Mouse (Mus musculus): Measurements from ENCODE around the gene Dusp1. TPM values are rescaled to one million over a fixed set of nuclear protein-coding genes. Genes with fewer than 3 reads are reported as not detected.

Gene Dusp1
- polyA plus RNA-seq, 1 experiment from 2014 or later: 21.7 TPM

GRCm38 (mm10) chr17:26582297-26582696 lies 20.4 kb upstream of the Dusp1 start:
- peaks cover 96% of the 10 kb centered on the region for H3K36me3 ChIP-seq
- WGBS: 94% methylated on average over 5 of the region's 5 CpGs
- H3K27ac ChIP-seq (replicated peaks): no peak overlapping the region
- DNase-seq (ENCODE audit: low spot score): no peak
- no peak overlapping the region for H3K4me3 ChIP-seq
- no peaks in the 10 kb centered on the region for H3K27me3 ChIP-seq (ENCODE audit: low read depth, poor library complexity, severe bottlenecking)
- H3K4me1 ChIP-seq: peaks cover 17% of the 10 kb centered on the region
- H3K9me3 ChIP-seq (replicated peaks): no peaks in the 10 kb centered on the region

- peaks cover 97% of the 10 kb centered on the region for H3K36me3 ChIP-seq
Observed at GRCm38 (mm10) chr17:26580873-26581401, 19.0 kb upstream of the Dusp1 start.

GRCm38 (mm10) chr17:26579396-26579795 lies 17.5 kb upstream of the Dusp1 start:
- peaks cover 99% of the 10 kb centered on the region for H3K36me3 ChIP-seq
- H3K4me1 ChIP-seq: peaks cover 12% of the 10 kb centered on the region
- H3K9me3 ChIP-seq (replicated peaks): no peaks in the 10 kb centered on the region
- 92% methylated on average over 6 of the region's 6 CpGs for WGBS
- no peak overlapping the region for H3K4me3 ChIP-seq
- no peak overlapping the region for H3K27ac ChIP-seq (replicated peaks)
- no peaks in the 10 kb centered on the region for H3K27me3 ChIP-seq (ENCODE audit: low read depth, poor library complexity, severe bottlenecking)
- no peak for DNase-seq (ENCODE audit: low spot score)

More at GRCm38 (mm10) chr17:26580873-26581401, 19.0 kb upstream of the Dusp1 start:
- Histone ChIP-seq H3K4me3 (no peak overlapping the region), H3K4me1 (peaks cover 17% of the 10 kb centered on the region), H3K9me3 (replicated peaks) (no peaks in the 10 kb centered on the region), H3K27me3 (ENCODE audit: low read depth, poor library complexity, severe bottlenecking) (no peaks in the 10 kb centered on the region), H3K27ac (replicated peaks) (no peak overlapping the region)
- WGBS: 97% methylated on average over 3 of the region's 3 CpGs
- DNase-seq (ENCODE audit: low spot score): no peak

GRCm38 (mm10) chr17:26578771-26579170 lies 16.8 kb upstream of the Dusp1 start:
- H3K36me3 ChIP-seq: peaks cover 97% of the 10 kb centered on the region

GRCm38 (mm10) chr17:26578162-26578561 lies 16.2 kb upstream of the Dusp1 start:
- DNase-seq (ENCODE audit: low spot score): no peak
- Histone ChIP-seq H3K9me3 (replicated peaks) (no peaks in the 10 kb centered on the region), H3K4me3 (no peak overlapping the region), H3K27me3 (ENCODE audit: low read depth, poor library complexity, severe bottlenecking) (no peaks in the 10 kb centered on the region), H3K36me3 (peaks cover 91% of the 10 kb centered on the region), H3K27ac (replicated peaks) (no peak overlapping the region), H3K4me1 (peaks cover under 1% of the 10 kb centered on the region; the same call in 1 of the 2 replicates)
- 96% methylated on average over 7 of the region's 7 CpGs for WGBS

More at GRCm38 (mm10) chr17:26578771-26579170, 16.8 kb upstream of the Dusp1 start:
- peaks cover 6% of the 10 kb centered on the region for H3K4me1 ChIP-seq
- no peak for DNase-seq (ENCODE audit: low spot score)
- no peaks in the 10 kb centered on the region for H3K27me3 ChIP-seq (ENCODE audit: low read depth, poor library complexity, severe bottlenecking)
- no peak overlapping the region for H3K4me3 ChIP-seq
- 95% methylated on average over 11 of the region's 11 CpGs for WGBS
- no peaks in the 10 kb centered on the region for H3K9me3 ChIP-seq (replicated peaks)
- H3K27ac ChIP-seq (replicated peaks): no peak overlapping the region

GRCm38 (mm10) chr17:26577309-26577708 lies 15.4 kb upstream of the Dusp1 start:
- H3K4me3 ChIP-seq: no peak overlapping the region
- peaks cover 88% of the 10 kb centered on the region for H3K36me3 ChIP-seq
- no peaks in the 10 kb centered on the region for H3K27me3 ChIP-seq (ENCODE audit: low read depth, poor library complexity, severe bottlenecking)
- no peak overlapping the region for H3K27ac ChIP-seq (replicated peaks)
- H3K4me1 ChIP-seq: no peaks in the 10 kb centered on the region
- H3K9me3 ChIP-seq (replicated peaks): no peaks in the 10 kb centered on the region
- no peak for DNase-seq (ENCODE audit: low spot score)
- 96% methylated on average over 11 of the region's 11 CpGs for WGBS

- no peak overlapping the region for H3K4me3 ChIP-seq
- no peak for DNase-seq (ENCODE audit: low spot score)
- H3K36me3 ChIP-seq: peaks cover 88% of the 10 kb centered on the region
- H3K27ac ChIP-seq (replicated peaks): no peak overlapping the region
- no peaks in the 10 kb centered on the region for H3K27me3 ChIP-seq (ENCODE audit: low read depth, poor library complexity, severe bottlenecking)
- WGBS: 97% methylated on average over 7 of the region's 7 CpGs
- no peaks in the 10 kb centered on the region for H3K9me3 ChIP-seq (replicated peaks)
- no peaks in the 10 kb centered on the region for H3K4me1 ChIP-seq
Observed at GRCm38 (mm10) chr17:26576833-26577232, 14.9 kb upstream of the Dusp1 start.

- WGBS: 89% methylated on average over 12 of the region's 12 CpGs
- Histone ChIP-seq H3K27me3 (ENCODE audit: low read depth, poor library complexity, severe bottlenecking) (no peaks in the 10 kb centered on the region), H3K4me3 (no peak overlapping the region), H3K4me1 (no peaks in the 10 kb centered on the region), H3K27ac (replicated peaks) (no peak overlapping the region), H3K36me3 (peaks cover 86% of the 10 kb centered on the region), H3K9me3 (replicated peaks) (no peaks in the 10 kb centered on the region)
- no peak for DNase-seq (ENCODE audit: low spot score)
Observed at GRCm38 (mm10) chr17:26575786-26576690, 14.1 kb upstream of the Dusp1 start.

GRCm38 (mm10) chr17:26574701-26575100 lies 12.8 kb upstream of the Dusp1 start:
- Histone ChIP-seq H3K36me3 (peaks cover 86% of the 10 kb centered on the region), H3K4me1 (no peaks in the 10 kb centered on the region), H3K27me3 (ENCODE audit: low read depth, poor library complexity, severe bottlenecking) (no peaks in the 10 kb centered on the region), H3K27ac (replicated peaks) (no peak overlapping the region), H3K4me3 (no peak overlapping the region), H3K9me3 (replicated peaks) (no peaks in the 10 kb centered on the region)
- 89% methylated on average over 5 of the region's 5 CpGs for WGBS
- DNase-seq (ENCODE audit: low spot score): no peak

- Histone ChIP-seq H3K4me1 (no peaks in the 10 kb centered on the region), H3K27me3 (ENCODE audit: low read depth, poor library complexity, severe bottlenecking) (no peaks in the 10 kb centered on the region), H3K9me3 (replicated peaks) (no peaks in the 10 kb centered on the region), H3K36me3 (peaks cover 86% of the 10 kb centered on the region), H3K27ac (replicated peaks) (no peak overlapping the region), H3K4me3 (no peak overlapping the region)
- DNase-seq (ENCODE audit: low spot score): no peak
- 92% methylated on average over 11 of the region's 11 CpGs for WGBS
Observed at GRCm38 (mm10) chr17:26574118-26574517, 12.2 kb upstream of the Dusp1 start.

GRCm38 (mm10) chr17:26572265-26572664 lies 10.3 kb upstream of the Dusp1 start:
- H3K9me3 ChIP-seq (replicated peaks): peaks cover 4% of the 10 kb centered on the region; the same call in 1 of the 2 replicates
- WGBS: 92% methylated on average over 11 of the region's 11 CpGs
- no peaks in the 10 kb centered on the region for H3K27me3 ChIP-seq (ENCODE audit: low read depth, poor library complexity, severe bottlenecking)
- no peaks in the 10 kb centered on the region for H3K4me1 ChIP-seq
- peaks cover 87% of the 10 kb centered on the region for H3K36me3 ChIP-seq
- H3K4me3 ChIP-seq: no peak overlapping the region
- DNase-seq (ENCODE audit: low spot score): no peak
- no peak overlapping the region for H3K27ac ChIP-seq (replicated peaks)

- WGBS: 90% methylated on average over 3 of the region's 3 CpGs
- H3K27me3 ChIP-seq (ENCODE audit: low read depth, poor library complexity, severe bottlenecking): no peaks in the 10 kb centered on the region
- DNase-seq (ENCODE audit: low spot score): no peak
- peaks cover 7% of the 10 kb centered on the region; the same call in 1 of the 2 replicates for H3K9me3 ChIP-seq (replicated peaks)
- H3K4me1 ChIP-seq: no peaks in the 10 kb centered on the region
- H3K27ac ChIP-seq (replicated peaks): no peak overlapping the region
- no peak overlapping the region for H3K4me3 ChIP-seq
- peaks cover 87% of the 10 kb centered on the region for H3K36me3 ChIP-seq
Observed at GRCm38 (mm10) chr17:26571377-26571776, 9.4 kb upstream of the Dusp1 start.

- Histone ChIP-seq H3K9me3 (replicated peaks) (peaks cover 12% of the 10 kb centered on the region; the same call in 1 of the 2 replicates), H3K27ac (replicated peaks) (0 out of 2 replicates have a peak overlapping the region, but pooled peaks have one; percentile 6), H3K4me1 (no peaks in the 10 kb centered on the region), H3K36me3 (peaks cover 87% of the 10 kb centered on the region), H3K4me3 (no peak overlapping the region), H3K27me3 (ENCODE audit: low read depth, poor library complexity, severe bottlenecking) (no peaks in the 10 kb centered on the region)
- 89% methylated on average over 11 of the region's 11 CpGs for WGBS
- DNase-seq (ENCODE audit: low spot score): no peak
Observed at GRCm38 (mm10) chr17:26570651-26571118, 8.8 kb upstream of the Dusp1 start.
